Mouse (Mus musculus) bone marrow, adult 2 months (tissue): ENCODE measurements around the gene Mapk8ip3. TPM values are rescaled to one million over a fixed set of nuclear protein-coding genes. Genes with fewer than 3 reads are reported as not detected.

ENCODE experiments used
- H3K27ac ChIP-seq: fragments of 200-500 bp; 2 replicates; pipeline ENCODE4 v1.5.1; 2012; ENCODE audit warnings: low read depth, mild to moderate bottlenecking, control low read depth, inconsistent platforms, low read length; ENCODE audit not compliant: control insufficient read depth, poor library complexity, insufficient read depth
- H3K4me1 ChIP-seq: fragments of 200-500 bp; 2 replicates; pipeline ENCODE4 v1.6.1; 2011; ENCODE audit warnings: low read length; ENCODE audit not compliant: control insufficient read depth, insufficient read depth
- H3K4me3 ChIP-seq: fragments of 200-500 bp; replicated peaks from 2 replicates; pipeline ENCODE3; 2011; ENCODE audit warnings: mild to moderate bottlenecking, low read depth, low read length, control low read depth; ENCODE audit not compliant: control insufficient read depth
- CTCF ChIP-seq: fragments of 200-500 bp; IDR thresholded peaks from 2 replicates; pipeline ENCODE4 v1.5.1; 2011; ENCODE audit warnings: low read length, control low read depth; ENCODE audit not compliant: control insufficient read depth, insufficient read depth
- POLR2A ChIP-seq: fragments of 200-500 bp; IDR thresholded peaks from 2 replicates; pipeline ENCODE4 v1.6.1; 2011; ENCODE audit warnings: low read depth, mild to moderate bottlenecking, control low read depth, low read length, borderline replicate concordance; ENCODE audit not compliant: control insufficient read depth
- WGBS: fragments of 180-500 bp; shearing (Covaris S2); methylation state at CpG from one replicate; pipeline ENCODE4 v1.1.7; 2018; 5-methylcytosine and 5-hydroxymethylcytosine counted together
- polyA plus RNA-seq: library from polyadenylated mRNA; stranded (reverse); fragments of >200 nt; gene quantifications from 2 replicates; pipeline ENCODE4 v1.2.4, GENCODE M21; 2011; ENCODE audit warnings: low replicate concordance; ENCODE audit not compliant: missing spikeins, insufficient read depth, insufficient read length

The Mapk8ip3 gene
- polyA plus RNA-seq, 1 experiment = 96.3 TPM

GRCm38 (mm10) chr17:24885356-24886133, 51.2 kb downstream of the Mapk8ip3 start:
- peak overlapping the region; percentile 78 for H3K4me3 ChIP-seq
- H3K27ac ChIP-seq = no peak overlapping the region
- TF ChIP-seq CTCF (no peak), POLR2A (no peak)
- WGBS = 21% methylated on average over 22 of the region's 22 CpGs
- peaks cover 7% of the 10 kb centered on the region for H3K4me1 ChIP-seq

GRCm38 (mm10) chr17:24884391-24884790, 52.4 kb downstream of the Mapk8ip3 start:
- Histone ChIP-seq H3K4me1 (peaks cover 7% of the 10 kb centered on the region), H3K27ac (no peak overlapping the region), H3K4me3 (no peak overlapping the region)
- WGBS = 84% methylated on average over 6 of the region's 6 CpGs
- no peak for TF ChIP-seq POLR2A
- no peak for TF ChIP-seq CTCF

GRCm38 (mm10) chr17:24881738-24882440, 54.9 kb downstream of the Mapk8ip3 start:
- TF ChIP-seq CTCF (peak; percentile 69), POLR2A (no peak)
- peaks cover 3% of the 10 kb centered on the region for H3K4me1 ChIP-seq
- WGBS = 39% methylated on average over 7 of the region's 7 CpGs
- H3K4me3 ChIP-seq = no peak overlapping the region
- no peak overlapping the region for H3K27ac ChIP-seq

GRCm38 (mm10) chr17:24878531-24878930, 58.2 kb downstream of the Mapk8ip3 start:
- H3K4me3 ChIP-seq = no peak overlapping the region
- 83% methylated on average over 8 of the region's 8 CpGs for WGBS
- TF ChIP-seq CTCF (no peak), POLR2A (no peak)

GRCm38 (mm10) chr17:24878117-24878397, 58.7 kb downstream of the Mapk8ip3 start:
- 61% methylated on average over 5 of the region's 5 CpGs for WGBS
- no peak for TF ChIP-seq POLR2A
- TF ChIP-seq CTCF = no peak
- H3K4me3 ChIP-seq = no peak overlapping the region
- no peaks in the 10 kb centered on the region; the same call in 1 of the 2 replicates for H3K4me1 ChIP-seq
- no peak overlapping the region for H3K27ac ChIP-seq

More at GRCm38 (mm10) chr17:24878531-24878930, 58.2 kb downstream of the Mapk8ip3 start:
- H3K27ac ChIP-seq = no peak overlapping the region
- H3K4me1 ChIP-seq = no peaks in the 10 kb centered on the region; the same call in 1 of the 2 replicates

- WGBS = 73% methylated on average over 10 of the region's 10 CpGs
- H3K4me3 ChIP-seq = no peak overlapping the region
- H3K4me1 ChIP-seq = no peaks in the 10 kb centered on the region; the same call in 1 of the 2 replicates
- TF ChIP-seq CTCF (no peak), POLR2A (no peak)
- H3K27ac ChIP-seq = no peak overlapping the region
Observed at GRCm38 (mm10) chr17:24877336-24878116, 59.3 kb downstream of the Mapk8ip3 start.

- no peaks in the 10 kb centered on the region; the same call in 1 of the 2 replicates for H3K4me1 ChIP-seq
- H3K4me3 ChIP-seq = no peak overlapping the region
- 82% methylated on average over 8 of the region's 8 CpGs for WGBS
- no peak overlapping the region for H3K27ac ChIP-seq
- no peak for TF ChIP-seq CTCF
- no peak for TF ChIP-seq POLR2A
Observed at GRCm38 (mm10) chr17:24874989-24875388, 61.8 kb downstream of the Mapk8ip3 start.

- H3K4me1 ChIP-seq = no peaks in the 10 kb centered on the region
- TF ChIP-seq POLR2A (no peak), CTCF (no peak)
- no peak overlapping the region for H3K4me3 ChIP-seq
- WGBS = 33% methylated on average over 1 of the region's 1 CpGs
- no peak overlapping the region for H3K27ac ChIP-seq
Observed at GRCm38 (mm10) chr17:24874405-24874745, 62.4 kb downstream of the Mapk8ip3 start.
